Mouse (Mus musculus) heart, postnatal 0 days (tissue): ENCODE results near the gene Vmn1r193. TPM values are rescaled to one million over a fixed set of nuclear protein-coding genes. Genes with fewer than 3 reads are reported as not detected.
"Not testable (repeated sequence)": the region's sequence is repeated elsewhere in the genome, so short reads cannot be mapped to it uniquely, and the experiment has no call there.

Source experiments
- ATAC-seq: fragments of 200-750 bp; cut with Nextera tagmentation; 2 replicates; pipeline ENCODE4 v1.8.0; 2017; ENCODE audit warnings: low read depth, moderate number of reproducible peaks, moderate library complexity; ENCODE audit not compliant: insufficient read depth
- DNase-seq: peaks from one replicate; pipeline ENCODE4 v3.0.0-alpha.2; 2016; ENCODE audit warnings: low spot score
- H3K27ac ChIP-seq: fragments of 300-500 bp; sonication (generic); 2 replicates; pipeline ENCODE4 v1.5.1; 2014; ENCODE audit warnings: low read depth, mild to moderate bottlenecking
- H3K27me3 ChIP-seq: fragments of 300-500 bp; sonication (generic); 2 replicates; pipeline ENCODE4 v1.6.1; 2014; ENCODE audit warnings: low read length, mixed read lengths; ENCODE audit not compliant: control insufficient read depth, insufficient read depth
- H3K36me3 ChIP-seq: fragments of 300-500 bp; sonication (generic); replicated peaks from 2 replicates; pipeline ENCODE4 v1.6.1; 2014; ENCODE audit warnings: low read length, mixed read lengths; ENCODE audit not compliant: control insufficient read depth, insufficient read depth
- H3K4me1 ChIP-seq: fragments of 300-500 bp; sonication (generic); 2 replicates; pipeline ENCODE4 v1.6.1; 2014; ENCODE audit warnings: antibody characterized with exemption; ENCODE audit not compliant: control insufficient read depth, insufficient read depth
- H3K4me2 ChIP-seq: fragments of 300-500 bp; sonication (generic); 2 replicates; pipeline ENCODE4 v1.6.1; 2014; ENCODE audit warnings: low read depth, mild to moderate bottlenecking, low read length, moderate library complexity
- H3K4me3 ChIP-seq: fragments of 300-500 bp; sonication (generic); 2 replicates; pipeline ENCODE4 v1.5.1; 2014; ENCODE audit warnings: low read depth, low read length
- H3K9ac ChIP-seq: fragments of 300-500 bp; sonication (generic); replicated peaks from 2 replicates; pipeline ENCODE4 v1.6.1; 2014; ENCODE audit warnings: low read depth, low read length, mixed read lengths
- H3K9me3 ChIP-seq: fragments of 300-500 bp; sonication (generic); replicated peaks from 2 replicates; pipeline ENCODE4 v1.6.1; 2016; ENCODE audit warnings: low read length; ENCODE audit not compliant: control insufficient read depth
- CTCF ChIP-seq: IDR thresholded peaks from 2 replicates; pipeline ENCODE4 v1.5.1; 2016; ENCODE audit warnings: antibody characterized with exemption, control low read depth, low read depth
- EP300 ChIP-seq: IDR thresholded peaks from 2 replicates; pipeline ENCODE4 v1.6.1; 2016; ENCODE audit warnings: antibody characterized with exemption, low read depth
- WGBS: fragments of 180-500 bp; shearing (Covaris S2); extraction: QIAGEN DNeasy Blood & Tissue Kit; methylation state at CpG from one replicate; pipeline ENCODE4 v1.1.7; 2014; 5-methylcytosine and 5-hydroxymethylcytosine counted together
- polyA plus RNA-seq: library from polyadenylated mRNA; unstranded; fragments of >200 nt; fragmentation: Nextera tagmentation; extraction: Ambion mirVana; gene quantifications from 2 replicates; pipeline ENCODE4 v1.2.1, GENCODE M21; 2015
- total RNA-seq: library from RNA; depleted of rRNA; stranded (reverse); fragments of >200 nt; gene quantifications from 2 replicates; pipeline ENCODE4 v1.2.3, GENCODE M21; 2014; ENCODE audit warnings: low replicate concordance; rRNA removed

Vmn1r193 gene
- not detected in 2 replicates for total RNA-seq
- not detected in 2 replicates for polyA plus RNA-seq

- H3K27ac ChIP-seq, H3K27me3 ChIP-seq, H3K4me2 ChIP-seq, H3K4me1 ChIP-seq, H3K36me3 ChIP-seq, DNase-seq, H3K4me3 ChIP-seq, H3K9me3 ChIP-seq, H3K9ac ChIP-seq, ATAC-seq: not testable (repeated sequence)
- WGBS: 61% methylated on average over 1 of the region's 1 CpGs
These were observed at the start of gene Vmn1r193 for GRCm38 (mm10) chr13:22223060-22223459. Gene Vmn1r193, minus strand, starts transcription at chr13:22223160.

- ATAC-seq (no peak), DNase-seq (no peak)
- WGBS: 40% methylated on average over 2 of the region's 2 CpGs
- H3K27ac ChIP-seq: no peak overlapping the region
- H3K27me3 ChIP-seq: no peaks in the 10 kb centered on the region
- H3K4me1 ChIP-seq: no peaks in the 10 kb centered on the region
- H3K9ac ChIP-seq: no peak overlapping the region
- H3K9me3 ChIP-seq: no peaks in the 10 kb centered on the region
- H3K4me2 ChIP-seq: no peak overlapping the region
- TF ChIP-seq CTCF (no peak), EP300 (no peak)
- no peaks in the 10 kb centered on the region for H3K36me3 ChIP-seq
- H3K4me3 ChIP-seq: no peak overlapping the region
These were observed 48.8 kb upstream of the Vmn1r193 start for GRCm38 (mm10) chr13:22271721-22272120.

GRCm38 (mm10) chr13:22270222-22270621, 47.3 kb upstream of the Vmn1r193 start, which contains the start of gene Vmn1r195:
Gene Vmn1r195, plus strand, starts transcription at chr13:22270522.
- not testable (repeated sequence) for H3K4me2 ChIP-seq, H3K36me3 ChIP-seq, H3K27ac ChIP-seq, H3K4me1 ChIP-seq, H3K27me3 ChIP-seq, DNase-seq, H3K4me3 ChIP-seq, ATAC-seq, H3K9ac ChIP-seq, H3K9me3 ChIP-seq
- 94% methylated on average over 1 of the region's 1 CpGs for WGBS

GRCm38 (mm10) chr13:22243915-22244314, 21.0 kb upstream of the Vmn1r193 start, which contains the start of gene Vmn1r194:
Gene Vmn1r194, plus strand, starts transcription at chr13:22244215.
- H3K4me2 ChIP-seq: no peak within 1 kb of the TSS
- H3K9ac ChIP-seq: no peak within 1 kb of the TSS
- H3K27ac ChIP-seq: no peak within 1 kb of the TSS
- no peak within 1 kb of the TSS for H3K4me3 ChIP-seq
- H3K4me1 ChIP-seq: no peaks in the 10 kb centered on the region
- ATAC-seq (no peak), DNase-seq (no peak)
- no peak for TF ChIP-seq CTCF
- no peak for TF ChIP-seq EP300
- H3K36me3 ChIP-seq: no peaks in the 10 kb centered on the region
- 16% methylated on average over 1 of the region's 1 CpGs for WGBS
- H3K9me3 ChIP-seq: no peaks in the 10 kb centered on the region
- H3K27me3 ChIP-seq: no peaks in the 10 kb centered on the region

- not testable (repeated sequence) for H3K4me1 ChIP-seq, DNase-seq, H3K9me3 ChIP-seq, H3K4me2 ChIP-seq, H3K9ac ChIP-seq, ATAC-seq, H3K27me3 ChIP-seq, H3K27ac ChIP-seq, H3K36me3 ChIP-seq, H3K4me3 ChIP-seq
- WGBS: 63% methylated on average over 3 of the region's 3 CpGs
These were observed 30.2 kb downstream of the Vmn1r193 start for GRCm38 (mm10) chr13:22192756-22193155.

- no peaks in the 10 kb centered on the region for H3K4me1 ChIP-seq
- no peak within 1 kb of the TSS for H3K27ac ChIP-seq
- no peak for DNase-seq
- H3K36me3 ChIP-seq: no peaks in the 10 kb centered on the region
- no peak within 1 kb of the TSS for H3K9ac ChIP-seq
- H3K27me3 ChIP-seq: no peaks in the 10 kb centered on the region
- no peaks in the 10 kb centered on the region for H3K9me3 ChIP-seq
- no peak for TF ChIP-seq CTCF
- TF ChIP-seq EP300: no peak
- no peak within 1 kb of the TSS for H3K4me2 ChIP-seq
- no peak within 1 kb of the TSS for H3K4me3 ChIP-seq
- ATAC-seq: no peak
These were observed 31.9 kb downstream of the Vmn1r193 start, which contains the start of gene Vmn1r192 for GRCm38 (mm10) chr13:22191041-22191440. Gene Vmn1r192, minus strand, starts transcription at chr13:22191141.
